Mouse (Mus musculus) intestine, embryonic 14.5 days (tissue): ENCODE data around the gene Il1f10. TPM values are rescaled to one million over a fixed set of nuclear protein-coding genes. Genes with fewer than 3 reads are reported as not detected.

Experiments used
- ATAC-seq: fragments of 200-750 bp; cut with Nextera tagmentation; replicated peaks from 2 replicates; pipeline ENCODE4 v1.8.0; 2017; ENCODE audit warnings: low read depth, moderate number of reproducible peaks, moderate TSS enrichment, moderate library complexity; ENCODE audit not compliant: low FRiP score, low TSS enrichment
- DNase-seq: peaks from one replicate; pipeline ENCODE4 v3.0.0-alpha.2; 2018; ENCODE audit warnings: low spot score
- H3K27ac ChIP-seq: fragments of 300-500 bp; sonication (generic); 2 replicates; pipeline ENCODE4 v1.5.1; 2014; ENCODE audit warnings: low read depth, mild to moderate bottlenecking, control low read depth
- H3K27me3 ChIP-seq: fragments of 300-500 bp; sonication (generic); replicated peaks from 2 replicates; pipeline ENCODE4 v1.6.1; 2014; ENCODE audit warnings: low read length, control low read depth; ENCODE audit not compliant: control insufficient read depth, insufficient read depth
- H3K36me3 ChIP-seq: fragments of 300-500 bp; sonication (generic); 2 replicates; pipeline ENCODE4 v1.6.1; 2014; ENCODE audit warnings: low read length, control low read depth; ENCODE audit not compliant: control insufficient read depth, insufficient read depth
- H3K4me1 ChIP-seq: fragments of 300-500 bp; sonication (generic); replicated peaks from 2 replicates; pipeline ENCODE4 v1.6.1; 2014; ENCODE audit warnings: low read length, control low read depth, mixed read lengths; ENCODE audit not compliant: control insufficient read depth, insufficient read depth
- H3K4me2 ChIP-seq: fragments of 300-500 bp; sonication (generic); 2 replicates; pipeline ENCODE4 v1.6.1; 2014; ENCODE audit warnings: low read length
- H3K4me3 ChIP-seq: fragments of 300-500 bp; sonication (generic); 2 replicates; pipeline ENCODE4 v1.5.1; 2014; ENCODE audit warnings: low read depth, low read length, control low read depth, mixed read lengths
- H3K9ac ChIP-seq: fragments of 300-500 bp; sonication (generic); 2 replicates; pipeline ENCODE4 v1.6.1; 2014; ENCODE audit warnings: mild to moderate bottlenecking, low read length
- H3K9me3 ChIP-seq: fragments of 300-500 bp; sonication (generic); 2 replicates; pipeline ENCODE4 v1.6.1; 2016; ENCODE audit warnings: low read length, control low read depth; ENCODE audit not compliant: control insufficient read depth
- WGBS: fragments of 180-500 bp; shearing (Covaris S2); extraction: QIAGEN DNeasy Blood & Tissue Kit; methylation state at CpG from one replicate; pipeline ENCODE4 v1.1.7; 2014; 5-methylcytosine and 5-hydroxymethylcytosine counted together
- polyA plus RNA-seq: library from polyadenylated mRNA; unstranded; fragments of >200 nt; fragmentation: Nextera tagmentation; extraction: Ambion mirVana; gene quantifications from 2 replicates; pipeline ENCODE4 v1.2.1, GENCODE M21; 2014

The Il1f10 gene
- polyA plus RNA-seq = not detected in 2 replicates

DNA sequence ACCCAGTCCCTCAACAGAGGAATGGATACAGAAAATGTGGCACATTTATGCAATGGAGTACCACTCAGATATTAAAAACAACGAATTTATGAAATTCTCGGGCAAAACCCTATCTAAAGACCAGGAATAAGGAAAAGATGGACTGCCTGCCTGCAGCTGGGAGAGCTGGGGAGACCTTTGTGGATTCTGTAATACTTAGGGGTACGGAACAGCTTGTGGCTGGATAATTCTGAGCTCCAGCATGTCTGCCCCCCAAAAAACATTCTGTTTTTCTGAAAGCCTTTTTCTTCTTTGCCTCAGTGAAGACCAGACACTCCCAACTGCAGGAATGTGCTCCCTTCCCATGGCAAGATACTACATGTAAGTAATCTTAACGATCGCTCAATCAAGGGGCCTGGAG is at the start of gene Il1f10:
Il1f10 (plus strand) TSS at position 301 of the 400 bp plus-strand sequence.
- no peaks in the 10 kb centered on the region for H3K9me3 ChIP-seq
- H3K4me3 ChIP-seq = no peak within 1 kb of the TSS
- H3K27ac ChIP-seq = no peak within 1 kb of the TSS
- no peak for ATAC-seq
- H3K4me1 ChIP-seq = no peaks in the 10 kb centered on the region
- H3K9ac ChIP-seq = no peak within 1 kb of the TSS
- H3K36me3 ChIP-seq = no peaks in the 10 kb centered on the region
- H3K27me3 ChIP-seq = no peaks in the 10 kb centered on the region
- H3K4me2 ChIP-seq = no peak within 1 kb of the TSS
- DNase-seq = no peak
- whole genome bisulfite sequencing = 80% methylated on average over 5 of the region's 5 CpGs

DNA sequence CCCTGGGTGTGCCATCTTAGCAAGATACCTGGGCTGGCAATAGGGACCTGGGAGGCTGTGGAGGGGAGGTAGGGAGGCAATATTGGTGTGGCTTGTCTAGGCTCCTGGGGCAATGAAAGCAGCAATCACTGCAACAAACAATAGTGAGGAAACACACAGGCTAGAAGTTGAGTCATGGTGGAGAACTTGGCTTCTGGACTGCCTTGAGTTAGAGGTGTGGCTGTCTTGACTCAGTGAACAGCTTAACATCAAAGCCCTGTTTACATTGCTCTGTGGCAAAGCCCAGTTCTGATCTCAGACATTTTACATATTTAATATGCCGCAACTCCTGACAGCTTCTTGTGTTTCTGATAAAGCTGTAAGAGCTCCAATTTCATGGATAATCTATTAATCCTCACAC is 23.5 kb upstream of the Il1f10 start:
- H3K27me3 ChIP-seq = no peaks in the 10 kb centered on the region
- H3K4me1 ChIP-seq = no peaks in the 10 kb centered on the region
- H3K36me3 ChIP-seq = no peaks in the 10 kb centered on the region
- ATAC-seq (no peak), DNase-seq (no peak)
- no peak overlapping the region for H3K27ac ChIP-seq
- 78% methylated on average over 1 of the region's 1 CpGs for WGBS
- no peak overlapping the region for H3K4me3 ChIP-seq
- H3K9me3 ChIP-seq = no peaks in the 10 kb centered on the region
- H3K9ac ChIP-seq = no peak overlapping the region
- H3K4me2 ChIP-seq = no peak overlapping the region

DNA sequence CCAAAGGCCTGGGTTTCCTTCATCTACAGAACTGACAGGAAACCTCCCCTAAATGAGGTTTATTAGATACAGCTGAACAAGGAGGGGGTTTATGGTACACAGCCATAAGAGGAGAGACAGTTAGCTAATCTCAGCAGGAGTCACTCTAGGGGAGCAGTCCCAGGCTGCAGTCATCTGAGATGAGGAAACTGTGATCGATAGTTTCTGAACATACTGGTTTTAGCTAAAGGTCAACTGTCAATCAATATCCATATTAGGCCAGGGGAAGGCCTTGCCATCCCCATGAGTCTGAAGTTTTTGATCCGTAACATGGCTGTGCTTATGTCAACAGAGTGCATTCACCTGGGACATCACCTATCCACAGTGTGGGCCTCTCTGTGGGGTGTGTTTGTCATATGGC is 17.4 kb upstream of the Il1f10 start:
- 85% methylated on average over 2 of the region's 2 CpGs for WGBS
- no peak overlapping the region for H3K4me2 ChIP-seq
- H3K9ac ChIP-seq = no peak overlapping the region
- H3K4me3 ChIP-seq = no peak overlapping the region
- H3K36me3 ChIP-seq = no peaks in the 10 kb centered on the region
- ATAC-seq (no peak), DNase-seq (no peak)
- H3K9me3 ChIP-seq = no peaks in the 10 kb centered on the region
- H3K4me1 ChIP-seq = no peaks in the 10 kb centered on the region
- no peak overlapping the region for H3K27ac ChIP-seq
- H3K27me3 ChIP-seq = no peaks in the 10 kb centered on the region

DNA sequence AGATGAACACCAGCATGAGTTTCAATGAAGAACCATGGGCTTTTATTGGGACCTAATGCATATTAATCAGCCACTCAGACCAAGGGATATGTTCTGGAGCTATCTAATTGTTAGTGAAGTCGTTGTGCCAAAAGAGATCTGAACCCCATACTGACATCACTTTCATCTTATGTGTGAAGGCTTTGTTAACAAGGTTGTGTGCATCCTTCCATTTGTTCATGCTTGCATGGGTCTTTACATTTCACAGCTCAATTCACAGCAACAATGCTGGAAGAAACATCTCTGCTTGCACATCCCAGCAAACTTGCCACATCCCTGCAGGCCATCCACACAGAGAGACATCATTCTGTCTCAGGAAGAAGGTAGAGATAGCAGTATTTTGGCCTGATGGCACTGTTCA is 15.8 kb upstream of the Il1f10 start:
- 63% methylated on average over 1 of the region's 1 CpGs for WGBS
- Histone ChIP-seq H3K9ac (no peak overlapping the region), H3K27me3 (no peaks in the 10 kb centered on the region), H3K27ac (no peak overlapping the region), H3K36me3 (no peaks in the 10 kb centered on the region), H3K9me3 (no peaks in the 10 kb centered on the region), H3K4me1 (no peaks in the 10 kb centered on the region), H3K4me2 (no peak overlapping the region), H3K4me3 (no peak overlapping the region)
- DNase-seq (no peak), ATAC-seq (no peak)

DNA sequence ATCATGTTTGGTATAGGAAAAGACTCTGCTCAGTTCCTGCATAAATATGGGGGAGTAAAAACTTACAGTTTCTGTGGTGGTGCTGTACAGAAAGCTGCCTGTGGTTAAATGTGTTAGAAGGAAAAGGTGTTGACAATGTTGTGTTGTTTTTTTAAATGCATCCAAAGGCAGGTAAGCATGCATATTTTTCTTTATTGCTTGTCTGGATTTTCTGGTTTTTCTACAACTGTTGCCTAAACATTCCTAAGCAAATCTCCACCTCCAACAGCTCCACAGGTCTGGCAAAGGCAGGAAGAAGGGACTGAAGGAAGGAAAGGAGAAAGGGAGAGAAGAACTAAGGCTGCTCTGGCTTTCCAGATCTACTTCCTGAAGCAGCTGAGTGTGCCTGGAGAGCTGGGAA is 14.3 kb upstream of the Il1f10 start, which contains the start of gene Il1f5:
Il1f5 (plus strand) TSS at position 301 of the 400 bp plus-strand sequence.
- H3K27me3 ChIP-seq = no peaks in the 10 kb centered on the region
- no peak within 1 kb of the TSS for H3K9ac ChIP-seq
- H3K4me3 ChIP-seq = no peak within 1 kb of the TSS
- no peak for ATAC-seq
- no peak for DNase-seq
- no peaks in the 10 kb centered on the region for H3K36me3 ChIP-seq
- no peaks in the 10 kb centered on the region for H3K9me3 ChIP-seq
- H3K4me2 ChIP-seq = no peak within 1 kb of the TSS
- H3K27ac ChIP-seq = no peak within 1 kb of the TSS
- no peaks in the 10 kb centered on the region for H3K4me1 ChIP-seq

DNA sequence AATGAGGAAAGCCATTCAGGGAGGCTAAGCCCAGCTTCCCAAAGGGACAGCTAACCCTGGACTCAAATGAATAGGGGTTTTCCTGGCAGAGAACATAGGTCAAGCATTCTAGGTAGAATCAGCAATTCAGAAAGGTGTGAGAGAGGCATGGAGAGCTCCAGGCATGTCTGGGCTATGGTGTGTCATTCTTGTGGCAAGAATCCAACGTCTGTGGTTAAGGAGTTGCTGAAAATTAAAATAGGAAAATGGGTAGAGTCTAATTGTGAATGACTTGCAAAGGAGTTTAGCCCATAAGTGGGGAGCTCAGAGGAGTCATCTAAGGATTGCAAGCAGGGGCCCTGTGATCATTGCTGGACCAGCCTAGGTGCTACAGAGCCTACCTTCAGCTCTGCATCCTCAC is 3.6 kb downstream of the Il1f10 start:
- DNase-seq (no peak), ATAC-seq (no peak)
- H3K4me2 ChIP-seq = no peak overlapping the region
- no peaks in the 10 kb centered on the region for H3K4me1 ChIP-seq
- H3K4me3 ChIP-seq = no peak overlapping the region
- WGBS = 44% methylated on average over 1 of the region's 1 CpGs
- H3K36me3 ChIP-seq = no peaks in the 10 kb centered on the region
- H3K9me3 ChIP-seq = no peaks in the 10 kb centered on the region
- H3K9ac ChIP-seq = no peak overlapping the region
- no peaks in the 10 kb centered on the region for H3K27me3 ChIP-seq
- no peak overlapping the region for H3K27ac ChIP-seq

DNA sequence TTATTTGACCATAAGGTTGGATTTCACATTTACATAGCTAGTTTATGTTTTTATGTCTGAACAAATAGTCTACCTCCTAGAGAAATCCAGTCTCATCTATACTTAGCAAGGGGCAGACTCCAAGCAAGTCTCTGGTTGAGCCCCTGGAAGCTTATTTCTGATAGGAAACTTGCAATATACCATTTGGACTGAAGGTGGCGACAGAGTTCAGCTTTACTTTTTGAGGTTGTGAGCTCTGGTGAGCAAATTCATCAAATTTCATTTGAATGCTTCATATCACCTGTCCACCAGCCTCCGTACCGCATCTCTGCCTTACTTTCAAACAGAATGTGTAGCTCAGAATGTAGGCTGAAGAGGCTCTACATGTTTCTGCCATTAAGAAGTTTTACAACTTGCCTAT is 5.8 kb downstream of the Il1f10 start:
- H3K4me1 ChIP-seq = no peaks in the 10 kb centered on the region
- no peak overlapping the region for H3K4me3 ChIP-seq
- H3K27ac ChIP-seq = no peak overlapping the region
- ATAC-seq = no peak
- no peak overlapping the region for H3K9ac ChIP-seq
- no peak overlapping the region for H3K4me2 ChIP-seq
- no peaks in the 10 kb centered on the region for H3K9me3 ChIP-seq
- peak; percentile 84 for DNase-seq
- H3K27me3 ChIP-seq = no peaks in the 10 kb centered on the region
- WGBS = 6% methylated on average over 3 of the region's 3 CpGs
- H3K36me3 ChIP-seq = no peaks in the 10 kb centered on the region

DNA sequence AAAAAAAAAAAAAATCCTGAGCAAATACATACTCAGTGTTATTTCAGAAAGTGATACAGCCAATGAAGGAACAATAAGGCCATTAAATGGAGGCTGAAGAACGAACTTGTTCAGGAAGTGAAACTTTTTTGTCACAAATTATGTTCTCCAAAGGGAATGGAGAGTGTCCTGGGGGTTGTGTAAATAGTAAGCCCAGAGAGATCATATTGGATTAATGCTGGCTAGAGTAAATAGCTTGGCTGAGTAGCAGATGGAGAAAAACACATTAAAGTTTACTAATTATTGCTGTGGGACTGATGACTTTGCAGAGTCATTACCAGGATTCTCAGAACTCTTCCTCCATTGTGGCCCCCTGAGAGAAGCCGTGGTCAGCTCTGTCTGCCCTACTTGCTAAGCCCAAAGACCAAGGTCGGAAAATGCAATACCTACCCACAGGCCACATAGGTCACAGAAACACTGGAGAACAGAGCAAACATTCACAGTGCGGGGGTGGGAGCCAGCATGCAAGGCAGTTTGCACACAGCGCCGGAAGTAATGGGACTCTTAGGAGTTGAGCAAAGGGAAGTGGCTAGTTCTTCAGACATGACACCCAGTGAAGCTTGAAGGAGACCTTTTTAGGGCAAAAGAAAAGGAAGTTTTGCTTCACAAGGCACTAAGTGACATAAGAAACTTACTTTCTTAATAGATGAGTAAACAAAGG is 20.5 kb downstream of the Il1f10 start:
- Histone ChIP-seq H3K27me3 (no peaks in the 10 kb centered on the region), H3K9me3 (no peaks in the 10 kb centered on the region), H3K4me2 (no peak overlapping the region), H3K27ac (no peak overlapping the region), H3K4me1 (no peaks in the 10 kb centered on the region), H3K9ac (no peak overlapping the region), H3K36me3 (no peaks in the 10 kb centered on the region), H3K4me3 (no peak overlapping the region)
- DNase-seq (no peak), ATAC-seq (no peak)
- WGBS = 64% methylated on average over 6 of the region's 6 CpGs

DNA sequence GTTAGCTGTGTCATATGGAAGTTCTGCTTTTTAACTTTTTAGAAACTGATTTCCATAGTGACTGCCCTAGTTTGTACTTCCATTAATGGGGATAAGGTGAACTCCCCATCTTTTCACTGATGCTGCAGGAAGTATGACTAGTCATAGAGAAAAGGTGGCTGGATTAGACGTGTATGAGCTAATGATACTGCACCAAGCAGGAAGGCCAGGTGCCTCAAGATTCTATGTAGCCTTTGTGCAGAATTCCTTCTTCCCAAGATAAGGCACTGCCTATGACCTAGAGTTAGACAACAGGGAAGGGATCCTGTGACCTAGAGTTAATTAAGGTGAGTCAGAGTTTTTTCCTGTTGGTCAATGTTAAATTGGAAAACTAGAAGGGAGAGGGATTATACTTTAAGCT is 25.9 kb downstream of the Il1f10 start:
- no peak for DNase-seq

More for the DNA sequence above, 25.9 kb downstream of the Il1f10 start:
- 76% methylated on average over 1 of the region's 1 CpGs for WGBS
- H3K9ac ChIP-seq = no peak overlapping the region
- no peaks in the 10 kb centered on the region for H3K36me3 ChIP-seq
- no peaks in the 10 kb centered on the region for H3K27me3 ChIP-seq
- no peaks in the 10 kb centered on the region for H3K4me1 ChIP-seq
- ATAC-seq = no peak
- no peak overlapping the region for H3K27ac ChIP-seq
- H3K4me2 ChIP-seq = no peak overlapping the region
- no peaks in the 10 kb centered on the region for H3K9me3 ChIP-seq
- no peak overlapping the region for H3K4me3 ChIP-seq
